ENCODE assay signal across 29 mouse cellular contexts in genomic region chr1:172567758-172568157, GRCm38 (mm10). TPM values are rescaled to one million over a fixed set of nuclear protein-coding genes. Genes with fewer than 3 reads are reported as not detected.
"Had no signal": no experiment of that assay in that cellular context is flagged by ENCODE, and none has a peak within 500 bp of the region (broad histone marks: within the 10 kb centered on the region; RNA-seq: fewer than 3 reads in every experiment).

No protein-coding gene starts in this region.

- H3K27ac ChIP-seq: intestine, embryonic 15.5 days; kidney, embryonic 15.5 days; limb, embryonic 15.5 days; liver, embryonic 14.5 days; midbrain, embryonic 10.5 days; midbrain, embryonic 13.5 days; stomach, postnatal 0 days had no signal

- H3K4me3 ChIP-seq: intestine, embryonic 15.5 days; kidney, embryonic 15.5 days; limb, embryonic 15.5 days; megakaryocyte, embryonic 14.5 days; midbrain, embryonic 10.5 days; midbrain, embryonic 13.5 days had no signal

- H3K4me2 ChIP-seq: intestine, embryonic 15.5 days; kidney, embryonic 15.5 days; limb, embryonic 15.5 days; liver, embryonic 11.5 days; midbrain, embryonic 13.5 days had no signal

- H3K9ac ChIP-seq: intestine, embryonic 15.5 days; kidney, embryonic 15.5 days; limb, embryonic 15.5 days; liver, embryonic 14.5 days; liver, postnatal 0 days; midbrain, embryonic 13.5 days had no signal

- DNase-seq: kidney, adult 11 months; kidney, adult 8-10 months; kidney, postnatal 10 days; kidney, postnatal 36 days; liver, postnatal 0 days; lung, postnatal 36 days; thymus, adult 18-20 months; thymus, postnatal 36 days had no signal

- ATAC-seq: intestine, embryonic 15.5 days; liver, postnatal 0 days; midbrain, embryonic 13.5 days; midbrain, embryonic 16.5 days had no signal

- H3K36me3 ChIP-seq: intestine, embryonic 15.5 days; kidney, embryonic 15.5 days; limb, embryonic 15.5 days; midbrain, embryonic 10.5 days; midbrain, embryonic 13.5 days had no signal

- H3K9me3 ChIP-seq: intestine, embryonic 15.5 days; kidney, embryonic 15.5 days; limb, embryonic 15.5 days; megakaryocyte, embryonic 14.5 days; midbrain, embryonic 10.5 days; midbrain, embryonic 13.5 days had no signal

RNA-seq across cellular contexts. Expression of gene Vsig8, which starts 12.0 kb away (rescaled TPM):
- total RNA-seq: monocyte, adult 5-6 weeks had no signal
- polyA plus RNA-seq: limb, embryonic 11.5 days; liver, embryonic 11.5 days; liver, embryonic 14.5 days; liver, postnatal 0 days had no signal

RNA-seq across cellular contexts. Expression of gene Slamf8, which starts 22.6 kb away (rescaled TPM):
- total RNA-seq: layer of hippocampus, postnatal 14 days; left cerebral cortex, postnatal 14 days had no signal
- polyA plus RNA-seq: liver, embryonic 11.5 days; lung, embryonic 16.5 days; midbrain, embryonic 10.5 days; midbrain, embryonic 13.5 days; midbrain, embryonic 16.5 days; neural tube, embryonic 11.5 days; neural tube, embryonic 14.5 days; stomach, embryonic 14.5 days had no signal

RNA-seq across cellular contexts. Expression of gene Fcrl6, which starts 34.6 kb away (rescaled TPM):
- total RNA-seq: layer of hippocampus, postnatal 14 days; left cerebral cortex, adult 8-10 months; left cerebral cortex, postnatal 14 days; monocyte, adult 5-6 weeks had no signal
- polyA plus RNA-seq: intestine, embryonic 15.5 days; kidney, embryonic 15.5 days; liver, embryonic 14.5 days; lung, embryonic 16.5 days; midbrain, embryonic 13.5 days; small intestine, adult 2 months; stomach, embryonic 14.5 days; stomach, postnatal 0 days; urinary bladder, adult 2 months had no signal

RNA-seq across cellular contexts. Expression of gene Cfap45, which starts 47.2 kb away (rescaled TPM):
- total RNA-seq: monocyte, adult 5-6 weeks had no signal
